Mouse (Mus musculus): ENCODE measurements around the gene Palm3. TPM values are rescaled to one million over a fixed set of nuclear protein-coding genes. Genes with fewer than 3 reads are reported as not detected.
A peak's percentile ranks its signal among the peaks of the same experiment; 100 is the strongest.

The Palm3 gene
- polyA plus RNA-seq, 1 experiment = 0.89 TPM

GRCm38 (mm10) chr8:84067047-84067573, 45.8 kb downstream of the Palm3 start:
- TF ChIP-seq CTCF (IDR thresholded peaks at IDR 0.05; ENCODE audit: insufficient read depth, low read length) = no peak
- peak; percentile 91; the same call in 1 of the 2 replicates for TF ChIP-seq POLR2A (IDR thresholded peaks at IDR 0.05; ENCODE audit: borderline replicate concordance, extremely low read depth, low read depth, low read length)
- WGBS = under 1% methylated on average over 56 of the region's 58 CpGs
- peak overlapping the region; percentile 68 for H3K4me3 ChIP-seq (replicated peaks; ENCODE audit: extremely low read depth, low read depth, low read length)
- DNase-seq = peak; percentile 97
- peaks cover 7% of the 10 kb centered on the region for H3K4me1 ChIP-seq (ENCODE audit: control insufficient read depth, insufficient read depth, low read length)

GRCm38 (mm10) chr8:84067911-84068310, 46.6 kb downstream of the Palm3 start:
- WGBS = 78% methylated on average over 7 of the region's 7 CpGs
- H3K4me1 ChIP-seq (ENCODE audit: control insufficient read depth, insufficient read depth, low read length) = peaks cover 13% of the 10 kb centered on the region
- H3K4me3 ChIP-seq (replicated peaks; ENCODE audit: extremely low read depth, low read depth, low read length) = no peak overlapping the region
- TF ChIP-seq CTCF (IDR thresholded peaks at IDR 0.05; ENCODE audit: insufficient read depth, low read length) = no peak
- TF ChIP-seq POLR2A (IDR thresholded peaks at IDR 0.05; ENCODE audit: borderline replicate concordance, extremely low read depth, low read depth, low read length) = no peak
- no peak for DNase-seq

DNA sequence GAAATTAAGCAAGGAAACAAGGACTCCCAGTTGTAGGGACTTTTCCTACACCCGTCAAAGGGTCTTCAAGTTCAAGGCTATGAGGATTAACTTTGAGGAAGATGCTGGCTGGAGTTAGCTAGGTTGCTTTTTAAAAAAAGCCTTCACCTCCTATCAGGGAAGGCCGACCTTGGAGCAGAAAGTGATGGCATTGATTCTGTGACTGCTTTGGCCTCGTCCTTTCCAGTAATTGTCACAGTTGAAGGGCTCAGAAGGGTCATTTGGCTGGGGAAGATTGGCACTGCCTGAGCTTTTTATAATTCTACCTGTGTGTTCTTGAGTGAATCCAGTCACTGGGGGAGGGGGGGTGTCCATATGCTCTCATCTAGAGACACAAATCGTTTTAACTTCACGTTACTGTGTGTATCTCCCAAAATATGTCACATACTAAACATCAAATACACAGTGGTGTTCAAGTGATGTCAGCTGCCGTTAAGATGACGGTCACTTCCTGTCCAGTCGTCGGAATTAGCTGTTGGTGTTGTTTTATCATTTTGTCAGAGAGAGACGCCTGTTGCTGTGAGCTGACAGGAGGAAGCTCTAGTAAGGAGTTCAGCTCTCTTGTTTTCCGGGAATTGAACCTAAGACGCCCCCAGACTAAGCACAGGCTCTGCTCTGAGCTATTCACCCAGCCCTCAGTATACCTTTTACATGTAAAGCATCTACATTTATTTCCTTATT, 47.2 kb downstream of the Palm3 start:
- no peak for TF ChIP-seq POLR2A (IDR thresholded peaks at IDR 0.05; ENCODE audit: borderline replicate concordance, extremely low read depth, low read depth, low read length)
- no peak for TF ChIP-seq CTCF (IDR thresholded peaks at IDR 0.05; ENCODE audit: insufficient read depth, low read length)
- DNase-seq = no peak
- WGBS = 27% methylated on average over 12 of the region's 12 CpGs
- Histone ChIP-seq H3K4me1 (ENCODE audit: control insufficient read depth, insufficient read depth, low read length) (peaks cover 16% of the 10 kb centered on the region), H3K4me3 (replicated peaks; ENCODE audit: extremely low read depth, low read depth, low read length) (no peak overlapping the region)

GRCm38 (mm10) chr8:84069169-84069568, 47.9 kb downstream of the Palm3 start:
- Histone ChIP-seq H3K4me1 (ENCODE audit: control insufficient read depth, insufficient read depth, low read length) (peaks cover 16% of the 10 kb centered on the region), H3K4me3 (replicated peaks; ENCODE audit: extremely low read depth, low read depth, low read length) (no peak overlapping the region)
- no peak for TF ChIP-seq CTCF (IDR thresholded peaks at IDR 0.05; ENCODE audit: insufficient read depth, low read length)
- no peak for TF ChIP-seq POLR2A (IDR thresholded peaks at IDR 0.05; ENCODE audit: borderline replicate concordance, extremely low read depth, low read depth, low read length)
- WGBS = 17% methylated on average over 1 of the region's 1 CpGs
- DNase-seq = no peak

- 59% methylated on average over 2 of the region's 2 CpGs for WGBS
- no peak for TF ChIP-seq POLR2A (IDR thresholded peaks at IDR 0.05; ENCODE audit: borderline replicate concordance, extremely low read depth, low read depth, low read length)
- no peak for TF ChIP-seq CTCF (IDR thresholded peaks at IDR 0.05; ENCODE audit: insufficient read depth, low read length)
- DNase-seq = no peak
- H3K4me3 ChIP-seq (replicated peaks; ENCODE audit: extremely low read depth, low read depth, low read length) = no peak overlapping the region
- peaks cover 16% of the 10 kb centered on the region for H3K4me1 ChIP-seq (ENCODE audit: control insufficient read depth, insufficient read depth, low read length)
Measured at GRCm38 (mm10) chr8:84069750-84070149, 48.5 kb downstream of the Palm3 start.

- H3K4me1 ChIP-seq (ENCODE audit: control insufficient read depth, insufficient read depth, low read length) = peaks cover 16% of the 10 kb centered on the region
- no peak overlapping the region for H3K4me3 ChIP-seq (replicated peaks; ENCODE audit: extremely low read depth, low read depth, low read length)
- 75% methylated on average over 5 of the region's 5 CpGs for WGBS
- TF ChIP-seq POLR2A (IDR thresholded peaks at IDR 0.05; ENCODE audit: borderline replicate concordance, extremely low read depth, low read depth, low read length) = no peak
- TF ChIP-seq CTCF (IDR thresholded peaks at IDR 0.05; ENCODE audit: insufficient read depth, low read length) = no peak
- no peak for DNase-seq
Measured at GRCm38 (mm10) chr8:84070241-84070640, 49.0 kb downstream of the Palm3 start.

GRCm38 (mm10) chr8:84070667-84071066, 49.4 kb downstream of the Palm3 start:
- DNase-seq = no peak
- peaks cover 16% of the 10 kb centered on the region for H3K4me1 ChIP-seq (ENCODE audit: control insufficient read depth, insufficient read depth, low read length)
- 59% methylated on average over 2 of the region's 2 CpGs for WGBS
- no peak overlapping the region for H3K4me3 ChIP-seq (replicated peaks; ENCODE audit: extremely low read depth, low read depth, low read length)
- no peak for TF ChIP-seq CTCF (IDR thresholded peaks at IDR 0.05; ENCODE audit: insufficient read depth, low read length)
- TF ChIP-seq POLR2A (IDR thresholded peaks at IDR 0.05; ENCODE audit: borderline replicate concordance, extremely low read depth, low read depth, low read length) = no peak

- Histone ChIP-seq H3K4me3 (replicated peaks; ENCODE audit: extremely low read depth, low read depth, low read length) (no peak overlapping the region), H3K4me1 (ENCODE audit: control insufficient read depth, insufficient read depth, low read length) (peaks cover 16% of the 10 kb centered on the region)
- DNase-seq = no peak
- no peak for TF ChIP-seq CTCF (IDR thresholded peaks at IDR 0.05; ENCODE audit: insufficient read depth, low read length)
- TF ChIP-seq POLR2A (IDR thresholded peaks at IDR 0.05; ENCODE audit: borderline replicate concordance, extremely low read depth, low read depth, low read length) = no peak
- WGBS = 42% methylated on average over 3 of the region's 3 CpGs
Measured at GRCm38 (mm10) chr8:84071921-84072320, 50.6 kb downstream of the Palm3 start.

- H3K4me1 ChIP-seq (ENCODE audit: control insufficient read depth, insufficient read depth, low read length) = peaks cover 16% of the 10 kb centered on the region
- no peak for TF ChIP-seq CTCF (IDR thresholded peaks at IDR 0.05; ENCODE audit: insufficient read depth, low read length)
- no peak overlapping the region for H3K4me3 ChIP-seq (replicated peaks; ENCODE audit: extremely low read depth, low read depth, low read length)
- 88% methylated on average over 10 of the region's 10 CpGs for WGBS
- DNase-seq = no peak
Measured at GRCm38 (mm10) chr8:84072321-84072720, 51.0 kb downstream of the Palm3 start.
